Mouse (Mus musculus) adrenal gland, postnatal 36 days (tissue): ENCODE measurements around the gene Padi3. TPM values are rescaled to one million over a fixed set of nuclear protein-coding genes. Genes with fewer than 3 reads are reported as not detected.
A peak's percentile ranks its signal among the peaks of the same experiment; 100 is the strongest.

Experiments used
- DNase-seq, 2 experiments: peaks; one replicate each; pipeline ENCODE4 v3.0.0; 2021; ENCODE audit warnings: mixed read lengths in 1 of 2
- total RNA-seq, 2 experiments: library from RNA; stranded (reverse); gene quantifications; 2 replicates each; pipeline ENCODE4 v1.2.3; 2021

Gene Padi3
- total RNA-seq, 2 experiments from 2014 or later = not detected

DNA sequence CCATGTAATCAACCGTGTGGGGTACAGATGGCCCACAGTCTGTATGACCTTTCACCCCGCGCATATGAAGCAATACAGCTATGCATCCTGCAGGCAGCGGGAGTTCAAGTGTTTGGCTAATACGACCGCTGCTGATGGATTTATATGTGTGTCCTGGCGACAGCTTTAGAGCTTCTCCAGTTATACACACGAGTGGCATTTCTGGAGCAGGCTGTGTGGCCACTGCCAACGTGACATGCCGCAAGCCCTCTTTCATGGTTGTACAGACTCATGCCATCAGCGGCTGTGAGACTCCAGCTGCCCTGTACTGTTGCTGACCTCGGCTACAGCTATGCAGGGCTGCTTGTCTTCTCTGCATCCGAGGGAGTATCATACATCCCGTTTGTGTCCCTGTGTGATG lies 29.9 kb downstream of the Padi3 start:
- DNase-seq = no peak

DNA sequence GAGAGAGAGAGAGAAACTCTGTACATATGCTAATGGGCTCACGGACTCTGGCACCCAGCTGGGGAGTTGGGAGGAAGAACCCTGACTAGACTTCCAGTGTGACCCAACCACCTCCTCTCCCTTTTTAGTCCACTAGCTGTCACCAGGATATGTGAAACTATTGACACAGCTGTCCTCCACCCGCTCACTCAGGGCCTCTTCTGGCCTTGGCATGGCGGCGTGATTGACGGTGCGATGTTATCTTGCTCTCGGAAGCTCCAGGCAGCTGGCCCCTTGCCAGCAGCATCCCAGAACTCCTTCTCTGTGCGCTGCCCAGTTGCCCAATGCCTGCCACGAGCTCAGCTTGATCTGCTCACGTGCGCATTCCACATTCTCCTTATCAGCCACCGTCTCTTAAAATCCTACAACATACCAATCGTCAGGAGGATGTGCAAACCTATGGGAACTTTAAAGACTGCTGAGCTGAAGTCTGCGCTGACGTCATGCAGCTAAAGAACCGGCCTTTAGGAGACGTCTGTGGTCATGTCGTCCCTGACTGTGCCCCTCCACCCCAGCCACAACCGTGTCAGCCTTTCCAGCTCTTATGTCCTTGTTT lies 30.5 kb downstream of the Padi3 start:
- DNase-seq = peak; percentile 83 to 85

DNA sequence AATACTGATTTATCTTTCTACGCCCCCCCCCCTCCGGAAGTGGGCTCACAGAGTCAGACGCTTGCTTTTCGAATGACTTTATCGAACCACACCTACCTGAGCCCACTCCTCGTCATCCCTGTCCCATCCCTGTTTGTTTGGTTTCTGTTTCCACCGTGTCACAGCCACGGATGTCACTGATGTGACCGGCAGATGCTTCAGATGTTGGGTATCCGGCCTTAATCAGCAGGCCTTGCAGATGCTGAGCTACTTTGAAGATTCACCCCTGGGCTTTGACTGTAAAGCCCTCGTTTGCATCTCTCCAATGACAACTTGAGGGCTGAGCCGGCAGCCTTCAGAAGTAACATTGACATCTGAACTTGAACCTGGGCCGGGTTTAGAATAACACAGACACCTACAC lies 33.8 kb downstream of the Padi3 start:
- DNase-seq = no peak

DNA sequence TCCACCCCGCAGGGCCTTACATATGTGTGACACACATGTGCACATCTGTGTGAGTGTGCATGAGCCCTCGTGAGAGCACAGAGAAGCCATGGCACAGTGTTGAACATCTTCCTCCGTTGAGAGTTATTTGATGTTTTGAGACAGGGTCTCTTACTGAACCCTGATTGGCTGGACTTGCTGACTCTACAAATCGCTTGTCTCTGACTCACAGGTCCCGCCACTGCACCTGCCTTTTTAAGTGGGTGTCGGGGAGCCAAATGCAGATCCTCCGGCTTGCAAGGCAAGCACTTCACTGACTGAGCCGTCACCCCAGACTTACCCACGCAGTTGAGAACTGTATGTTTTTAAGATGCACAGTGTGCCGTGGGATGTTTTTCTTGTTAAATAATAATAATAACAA lies 34.6 kb downstream of the Padi3 start:
- DNase-seq = no peak

DNA sequence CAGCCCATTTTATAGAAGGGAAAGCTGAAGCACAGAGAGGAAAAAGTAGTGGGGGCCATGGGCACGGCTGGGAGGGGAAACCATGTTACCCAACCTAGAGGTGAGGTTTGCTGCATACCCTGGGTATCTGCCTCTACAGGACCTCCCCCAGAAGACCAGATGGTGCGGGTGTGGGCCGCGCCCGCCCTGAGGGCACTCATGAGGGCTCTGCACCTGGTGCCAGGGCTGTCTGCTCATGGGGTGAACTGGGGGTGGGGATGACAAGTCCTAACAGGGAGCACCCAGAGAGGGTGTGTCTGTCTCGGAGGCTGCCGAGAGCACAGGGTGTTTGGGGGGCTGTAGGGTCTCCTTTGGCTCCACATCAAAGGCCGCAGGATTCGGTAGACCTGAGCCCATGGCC lies 35.6 kb downstream of the Padi3 start:
- DNase-seq = no peak

- no peak for DNase-seq
These were observed 36.2 kb downstream of the Padi3 start, which contains the start of gene Padi4 for GRCm38 (mm10) chr4:140774025-140774800. Gene Padi4, minus strand, starts transcription at chr4:140774236.

GRCm38 (mm10) chr4:140771091-140771490 lies 39.4 kb downstream of the Padi3 start:
- DNase-seq = peak in 1 of 2 experiments; percentile 31

- DNase-seq = peak; percentile 58 to 79
These were observed 40.0 kb downstream of the Padi3 start for GRCm38 (mm10) chr4:140770433-140770832.

GRCm38 (mm10) chr4:140768973-140769372 lies 41.5 kb downstream of the Padi3 start:
- DNase-seq = no peak

DNA sequence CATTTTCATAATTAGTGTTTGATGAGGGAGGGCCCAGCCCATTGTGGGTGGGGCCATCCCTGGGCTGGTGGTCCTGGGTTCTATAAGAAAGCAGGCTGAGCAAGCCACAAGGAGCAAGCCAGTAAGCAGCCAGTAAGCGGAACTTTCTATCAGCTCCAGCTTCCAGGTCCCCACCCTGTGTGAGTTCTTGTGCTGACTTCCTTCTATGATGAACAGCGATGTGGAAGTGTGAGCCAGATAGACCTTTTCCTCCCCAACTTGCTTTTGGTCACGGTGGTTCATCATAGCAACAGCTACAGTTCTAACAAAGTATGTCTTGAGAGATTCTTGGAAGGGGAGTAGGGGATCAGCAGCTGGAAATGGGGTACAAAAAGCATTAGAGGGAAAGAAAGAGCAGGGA lies 44.5 kb downstream of the Padi3 start:
- no peak for DNase-seq

GRCm38 (mm10) chr4:140763158-140763557 lies 47.3 kb downstream of the Padi3 start:
- peak; percentile 62 to 63 for DNase-seq

DNA sequence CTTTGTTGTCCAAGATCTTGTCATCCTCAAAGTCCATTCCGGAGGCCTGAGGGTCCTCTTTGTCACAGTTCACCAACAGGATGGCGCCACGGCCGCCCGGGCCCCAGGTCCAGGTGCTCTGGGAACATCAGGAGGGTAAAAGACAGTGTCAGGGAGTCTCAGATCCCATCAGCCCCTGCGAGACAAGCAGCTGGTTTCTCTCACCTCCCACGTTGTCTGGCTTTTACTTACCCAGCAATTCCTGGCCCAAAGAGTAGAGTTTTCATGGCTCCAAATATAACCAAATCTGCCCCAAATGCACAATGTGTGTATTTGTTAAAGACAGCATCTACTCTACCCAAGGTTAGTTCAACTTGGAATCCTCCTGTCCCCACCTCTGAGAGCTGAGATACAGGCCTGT lies 48.8 kb downstream of the Padi3 start:
- DNase-seq = no peak

DNA sequence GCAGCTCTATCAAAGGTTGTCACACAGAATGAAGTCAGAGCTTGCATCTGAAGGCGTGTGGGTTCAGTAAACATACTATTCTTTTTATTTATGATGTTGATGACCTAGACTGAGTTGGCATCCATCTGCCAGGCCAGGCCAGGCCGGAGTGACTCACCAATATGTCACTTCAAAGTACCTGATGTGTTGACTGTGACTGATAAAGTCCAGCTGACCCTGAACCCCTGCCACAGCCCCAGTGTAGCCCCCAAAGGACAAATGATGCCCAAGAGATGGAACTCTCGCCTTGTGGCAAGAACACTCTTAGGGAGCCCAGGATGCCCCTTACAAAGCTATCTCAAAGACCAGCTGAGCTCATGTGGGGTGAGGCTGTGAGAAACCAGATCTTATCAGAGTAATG lies 54.6 kb downstream of the Padi3 start:
- peak; percentile 63 to 67 for DNase-seq

DNA sequence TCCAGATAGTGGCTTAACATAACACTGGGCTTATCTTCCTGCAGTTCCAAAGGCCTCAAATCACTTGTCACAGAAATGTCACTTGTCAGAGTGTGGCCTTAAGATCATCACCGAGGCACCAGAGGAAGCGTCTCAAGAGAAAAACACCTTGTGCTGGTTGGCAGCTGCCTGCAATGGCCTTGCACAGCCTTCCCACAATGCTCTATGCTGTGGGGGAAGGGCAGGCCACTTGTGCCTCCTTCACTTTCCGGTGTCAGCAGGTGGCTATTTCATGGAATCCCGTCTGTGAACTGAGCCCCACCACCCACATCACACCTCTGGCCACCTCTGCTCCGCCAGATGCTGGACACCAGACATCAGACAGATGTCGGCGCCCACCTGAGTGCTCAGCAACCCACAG lies 57.1 kb downstream of the Padi3 start:
- DNase-seq = peak in 1 of 2 experiments; percentile 20

- peak in 1 of 2 experiments; percentile 12 for DNase-seq
These were observed 60.1 kb downstream of the Padi3 start for GRCm38 (mm10) chr4:140750328-140750727.

DNA sequence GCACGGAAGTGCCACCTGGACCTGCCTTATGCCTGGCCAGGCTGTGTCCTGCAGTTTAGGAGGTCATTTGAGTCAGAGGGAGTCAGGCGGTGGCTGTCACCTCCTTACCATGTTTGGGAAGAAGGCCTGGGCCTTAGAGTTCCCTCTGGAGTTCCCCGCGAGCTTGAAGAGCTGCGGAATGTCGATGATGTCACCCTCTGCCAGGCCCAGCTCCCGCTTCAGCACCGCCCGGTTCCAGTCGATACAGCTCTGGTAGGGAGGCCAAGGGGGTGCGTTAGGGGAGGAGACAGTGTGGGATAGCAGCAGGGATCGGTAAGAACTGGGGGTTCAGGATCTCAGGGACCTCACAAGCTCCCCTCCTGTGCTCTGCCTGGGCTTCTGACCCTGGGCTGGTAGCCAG lies 62.5 kb downstream of the Padi3 start:
- DNase-seq = no peak

- DNase-seq = peak; percentile 72 to 74
These were observed 65.8 kb downstream of the Padi3 start for GRCm38 (mm10) chr4:140744654-140745053.

- no peak for DNase-seq
These were observed 67.4 kb downstream of the Padi3 start for GRCm38 (mm10) chr4:140743086-140743485.

GRCm38 (mm10) chr4:140742543-140742942 lies 67.9 kb downstream of the Padi3 start, which contains the start of gene Padi6:
Gene Padi6, minus strand, starts transcription at chr4:140742643.
- no peak for DNase-seq

DNA sequence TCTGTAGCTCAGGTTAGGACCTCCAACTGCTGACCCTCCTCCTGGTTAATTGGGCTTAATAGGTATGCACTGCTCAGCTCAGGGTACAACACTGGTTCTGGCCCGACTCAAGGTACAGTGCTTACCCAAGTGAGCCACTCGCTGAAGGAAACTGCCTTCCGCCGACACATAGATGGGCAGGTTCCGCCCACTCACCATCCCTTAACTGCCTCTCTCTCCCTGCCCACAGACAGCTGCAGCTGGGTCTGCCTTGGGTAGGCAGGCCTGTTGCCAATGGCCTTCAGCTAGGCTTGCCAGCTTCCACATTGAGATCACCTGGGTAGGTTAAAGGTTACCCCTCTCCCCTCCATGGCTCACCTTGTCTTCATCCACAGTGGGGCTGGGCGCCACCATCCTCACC lies 69.0 kb downstream of the Padi3 start:
- DNase-seq = no peak

DNA sequence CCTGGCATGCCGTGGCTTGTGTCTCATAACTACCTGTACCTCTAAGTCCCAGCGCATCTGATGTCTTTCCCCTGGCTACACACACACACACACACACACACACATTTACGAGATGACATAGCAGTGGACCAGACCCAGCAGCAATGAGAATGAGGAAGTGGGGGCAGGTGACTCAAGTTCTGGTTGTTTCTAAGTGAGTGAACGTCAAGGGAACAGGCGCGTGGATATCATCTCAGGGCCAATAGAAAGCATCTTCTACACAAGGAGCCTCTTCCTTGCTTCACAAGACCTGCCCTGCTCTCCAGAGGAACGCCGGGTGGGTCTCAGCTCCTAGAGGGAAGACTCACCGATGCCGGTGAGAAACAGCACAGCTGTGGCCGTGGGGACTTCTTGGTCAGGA lies 69.8 kb downstream of the Padi3 start:
- DNase-seq = no peak
